18 mouse cellular contexts compared by ENCODE assay signal in the genomic region with DNA sequence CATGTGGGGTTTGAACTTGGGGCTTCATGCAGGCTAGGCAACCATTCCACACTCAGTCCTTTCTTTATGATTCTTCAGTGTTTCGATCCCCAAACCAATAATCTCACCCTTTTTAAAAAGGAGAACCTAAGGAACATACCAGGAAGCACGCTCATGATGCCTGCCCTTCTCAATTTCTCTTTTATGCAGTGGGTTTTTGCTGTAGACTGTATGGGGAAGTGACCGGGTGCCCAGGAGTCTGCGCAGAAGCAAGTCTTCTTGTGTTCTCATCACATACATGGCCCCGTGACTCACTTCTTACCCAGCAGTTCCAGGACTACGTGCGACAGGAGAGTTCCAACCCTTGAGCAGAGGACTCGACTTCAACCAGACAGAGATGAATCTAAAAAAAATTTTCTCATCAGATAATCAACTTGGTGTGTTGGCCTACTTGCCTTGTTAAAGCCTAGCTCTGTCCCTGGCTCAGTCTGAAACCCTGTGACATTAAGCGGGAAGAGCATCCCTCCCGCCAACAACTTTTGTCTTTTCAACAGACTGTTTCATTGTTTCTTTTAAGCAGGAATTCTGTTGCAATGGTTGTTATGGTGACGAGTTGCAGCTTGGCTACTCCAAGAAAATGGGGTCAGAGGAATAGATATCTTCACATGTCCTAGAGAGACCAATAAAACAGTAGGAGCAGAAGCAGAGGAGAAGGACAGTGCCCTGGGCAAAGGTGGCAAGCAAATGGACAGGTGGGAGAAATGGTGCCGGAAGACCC. TPM values are rescaled to one million over a fixed set of nuclear protein-coding genes. Genes with fewer than 3 reads are reported as not detected.
DNase-seq lines count a peak whose midpoint lies in the region; ATAC-seq lines count a peak whose summit lies in the region.
"Had no signal": no experiment of that assay in that cellular context is flagged by ENCODE, and none has a peak within 500 bp of the region (broad histone marks: within the 10 kb centered on the region; RNA-seq: fewer than 3 reads in every experiment).

No protein-coding gene starts in this region.

- no peak overlapping the region for H3K9ac ChIP-seq in midbrain, embryonic 11.5 days (ENCODE audit: low read length)
- no peak overlapping the region for H3K9ac ChIP-seq in midbrain, embryonic 16.5 days (ENCODE audit: low read depth, low read length)
- no peak overlapping the region for H3K9ac ChIP-seq in hindbrain, embryonic 14.5 days
- H3K9ac ChIP-seq: embryonic facial prominence, embryonic 15.5 days; heart, embryonic 13.5 days; hindbrain, embryonic 15.5 days; liver, embryonic 12.5 days had no signal

- H3K4me2 ChIP-seq in midbrain, embryonic 11.5 days = no peak overlapping the region
- H3K4me2 ChIP-seq in midbrain, embryonic 16.5 days (ENCODE audit: low read length) = no peak overlapping the region
- no peak overlapping the region for H3K4me2 ChIP-seq in hindbrain, embryonic 14.5 days (replicated peaks)
- H3K4me2 ChIP-seq: embryonic facial prominence, embryonic 15.5 days; heart, embryonic 13.5 days; hindbrain, embryonic 15.5 days; liver, embryonic 12.5 days had no signal

- H3K27me3 ChIP-seq in midbrain, embryonic 11.5 days (ENCODE audit: control insufficient read depth, insufficient read depth, low read length) = no peaks in the 10 kb centered on the region
- no peaks in the 10 kb centered on the region for H3K27me3 ChIP-seq in midbrain, embryonic 16.5 days (ENCODE audit: control insufficient read depth, insufficient read depth, low read depth, low read length)
- H3K27me3 ChIP-seq in hindbrain, embryonic 14.5 days (ENCODE audit: control insufficient read depth, insufficient read depth, low read length) = no peaks in the 10 kb centered on the region
- H3K27me3 ChIP-seq: embryonic facial prominence, embryonic 15.5 days; heart, embryonic 13.5 days; hindbrain, embryonic 15.5 days had no signal

- H3K36me3 ChIP-seq in midbrain, embryonic 11.5 days (ENCODE audit: control insufficient read depth, insufficient read depth, low read length) = no peaks in the 10 kb centered on the region
- H3K36me3 ChIP-seq in midbrain, embryonic 16.5 days (ENCODE audit: control insufficient read depth, insufficient read depth, low read length) = no peaks in the 10 kb centered on the region
- H3K36me3 ChIP-seq in hindbrain, embryonic 14.5 days (replicated peaks; ENCODE audit: control insufficient read depth, insufficient read depth) = no peaks in the 10 kb centered on the region
- H3K36me3 ChIP-seq: embryonic facial prominence, embryonic 15.5 days; heart, embryonic 13.5 days; hindbrain, embryonic 15.5 days; liver, embryonic 12.5 days had no signal

- ATAC-seq in midbrain, embryonic 11.5 days (ENCODE audit: low FRiP score) = no peak
- no peak for ATAC-seq in midbrain, embryonic 16.5 days
- ATAC-seq in hindbrain, embryonic 14.5 days (ENCODE audit: low FRiP score) = no peak
- ATAC-seq: activated CD4-positive, CD25-positive, alpha-beta regulatory T cell, adult 4 months; liver, embryonic 12.5 days had no signal

- H3K27ac ChIP-seq in midbrain, embryonic 11.5 days (ENCODE audit: low read depth, low read length) = no peak overlapping the region
- H3K27ac ChIP-seq in midbrain, embryonic 16.5 days (ENCODE audit: low read length) = no peak overlapping the region
- peak overlapping the region; percentile 61 for H3K27ac ChIP-seq in hindbrain, embryonic 14.5 days
- H3K27ac ChIP-seq: embryonic facial prominence, embryonic 15.5 days; heart, embryonic 13.5 days; liver, embryonic 12.5 days had no signal

- H3K4me1 ChIP-seq in midbrain, embryonic 11.5 days (ENCODE audit: control insufficient read depth, insufficient read depth, low read length) = peaks cover 3% of the 10 kb centered on the region; the same call in 1 of the 2 replicates
- peaks cover 3% of the 10 kb centered on the region; the same call in 1 of the 2 replicates for H3K4me1 ChIP-seq in midbrain, embryonic 16.5 days (ENCODE audit: control insufficient read depth, insufficient read depth, low read length)
- H3K4me1 ChIP-seq in hindbrain, embryonic 14.5 days (replicated peaks; ENCODE audit: control insufficient read depth, insufficient read depth, low read length) = 0 out of 2 replicates have a peak, but pooled peaks cover 4% of the 10 kb centered on the region
- H3K4me1 ChIP-seq: embryonic facial prominence, embryonic 15.5 days; heart, embryonic 13.5 days; liver, embryonic 12.5 days had no signal

- WGBS in midbrain, embryonic 11.5 days = 75% methylated on average over 12 of the region's 12 CpGs
- 71% methylated on average over 12 of the region's 12 CpGs for WGBS in midbrain, embryonic 16.5 days
- 66% methylated on average over 12 of the region's 12 CpGs for WGBS in hindbrain, embryonic 14.5 days

- peak; percentile 8 for DNase-seq in embryo, embryonic 10 days (ENCODE audit: low spot score)
- DNase-seq in embryo, embryonic 9.5 days (ENCODE audit: extremely low spot score) = no peak
- peak; percentile 59 for DNase-seq in midbrain, embryonic 11.5 days (ENCODE audit: low spot score, missing footprints)
- no peak for DNase-seq in hindbrain, embryonic 14.5 days (ENCODE audit: low spot score)
- peak; percentile 94 for DNase-seq in retina, postnatal 1 day
- DNase-seq in cerebellum, postnatal 36 days = no peak
- no peak for DNase-seq in T-cell, adult 2 months (ENCODE audit: low spot score)
- DNase-seq: cerebellum, adult 11 months; cerebellum, postnatal 25 days; right cerebral cortex, postnatal 25 days; thymus, adult 2 months had no signal

- no peaks in the 10 kb centered on the region for H3K9me3 ChIP-seq in midbrain, embryonic 11.5 days (ENCODE audit: control insufficient read depth, low read length)
- no peaks in the 10 kb centered on the region for H3K9me3 ChIP-seq in midbrain, embryonic 16.5 days (replicated peaks; ENCODE audit: control insufficient read depth, low read length, poor library complexity, severe bottlenecking)
- no peaks in the 10 kb centered on the region for H3K9me3 ChIP-seq in hindbrain, embryonic 14.5 days (ENCODE audit: control insufficient read depth, low read length)
- H3K9me3 ChIP-seq: embryonic facial prominence, embryonic 15.5 days; hindbrain, embryonic 15.5 days; liver, embryonic 12.5 days had no signal

- H3K4me3 ChIP-seq in midbrain, embryonic 11.5 days (ENCODE audit: low read depth, low read length) = no peak overlapping the region
- no peak overlapping the region for H3K4me3 ChIP-seq in midbrain, embryonic 16.5 days (ENCODE audit: low read depth, low read length)
- H3K4me3 ChIP-seq in hindbrain, embryonic 14.5 days (replicated peaks; ENCODE audit: low read length) = no peak overlapping the region
- H3K4me3 ChIP-seq: embryonic facial prominence, embryonic 15.5 days; heart, embryonic 13.5 days; hindbrain, embryonic 15.5 days; liver, embryonic 12.5 days; myocyte had no signal

RNA-seq across cellular contexts. Expression of a gene that starts 42.8 kb away (rescaled TPM):
- polyA plus RNA-seq in midbrain, embryonic 11.5 days (2014; fragmentation: Nextera tagmentation; extraction: Ambion mirVana) = 62.2 and 64.4 TPM in 2 replicates
- polyA plus RNA-seq in midbrain, embryonic 16.5 days (2015; fragmentation: Nextera tagmentation; extraction: Ambion mirVana) = 3.3 and 5.1 TPM in 2 replicates
- 7.2 and 9.4 TPM in 2 replicates for polyA plus RNA-seq in hindbrain, embryonic 14.5 days (2014; fragmentation: Nextera tagmentation; extraction: Ambion mirVana)

Comparison
In these comparisons a context has a peak if more than half of its experiments do, and no peak if none do; other contexts are left out.
1. DNase-seq: peak in embryo, embryonic 10 days (single experiment), midbrain, embryonic 11.5 days (single experiment) and retina, postnatal 1 day (single experiment); none in embryo, embryonic 9.5 days (single experiment), hindbrain, embryonic 14.5 days (single experiment), cerebellum, postnatal 36 days (0 of 2) and T-cell, adult 2 months (single experiment).